Mouse (Mus musculus) stomach, postnatal 0 days (tissue): ENCODE data around the gene Dnaaf3.

Experiments
- CTCF ChIP-seq: IDR thresholded peaks from 2 replicates; pipeline ENCODE4 v1.5.1; 2016; ENCODE audit warnings: antibody characterized with exemption, low read depth, mild to moderate bottlenecking, moderate library complexity
- EP300 ChIP-seq: optimal IDR thresholded peaks from 2 replicates; pipeline ENCODE3; 2016; ENCODE audit warnings: antibody characterized with exemption

- no peak for TF ChIP-seq CTCF
- TF ChIP-seq EP300, result no peak
Measured at GRCm38 (mm10) chr7:4523205-4524130, 8.8 kb downstream of the Dnaaf3 start.
